Mouse (Mus musculus) layer of hippocampus, postnatal 10 days (tissue): ENCODE results near the gene Crtam. TPM values are rescaled to one million over a fixed set of nuclear protein-coding genes. Genes with fewer than 3 reads are reported as not detected.

Source experiments
- DNase-seq, 2 experiments: peaks; one replicate each; pipeline ENCODE4 v3.0.0; 2021; ENCODE audit warnings: low spot score in 2 of 2
- total RNA-seq, 2 experiments: library from RNA; stranded (reverse); gene quantifications; 2 replicates each; pipeline ENCODE4 v1.2.3; 2021

Crtam gene
- total RNA-seq, 2 experiments from 2014 or later, result not detected

GRCm38 (mm10) chr9:41011512-41012436, 7.3 kb upstream of the Crtam start:
- peak; percentile 20 to 34 for DNase-seq

GRCm38 (mm10) chr9:41007785-41008184, 3.4 kb upstream of the Crtam start:
- no peak for DNase-seq

DNA sequence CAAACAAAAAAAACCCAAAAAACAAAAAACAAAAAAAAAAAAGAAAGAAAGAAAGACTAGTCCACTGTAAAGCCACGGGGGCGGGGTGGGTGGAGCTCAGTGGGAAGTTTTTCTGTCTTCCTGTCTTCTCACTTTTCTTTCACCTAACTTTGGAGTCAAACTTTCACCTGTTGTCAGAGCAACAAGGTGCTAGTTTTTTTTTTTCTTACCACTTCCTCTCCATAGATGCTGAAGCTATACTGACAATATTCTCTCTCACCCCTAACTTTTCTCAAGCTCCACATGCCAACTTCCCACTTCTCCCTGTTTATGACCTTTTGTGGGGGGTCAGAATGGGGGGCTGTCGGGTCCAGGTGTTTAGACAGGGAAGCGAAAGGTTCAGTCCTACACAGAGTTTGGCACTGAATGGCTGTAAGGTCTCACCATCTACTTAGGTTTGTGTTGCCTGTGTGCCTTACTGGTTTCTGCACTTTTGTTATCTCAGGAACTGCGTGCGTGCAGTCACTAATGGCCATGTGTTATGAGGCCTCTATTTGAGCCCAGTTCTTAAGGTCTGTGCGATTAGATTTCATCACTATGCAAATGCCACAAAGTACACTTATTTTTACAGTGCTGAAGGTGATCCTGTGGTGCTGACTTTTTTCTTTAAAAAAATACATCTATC, 7.2 kb downstream of the Crtam start:
- no peak for DNase-seq

- DNase-seq, result no peak
These were observed 10.4 kb downstream of the Crtam start for GRCm38 (mm10) chr9:40994075-40994474.

GRCm38 (mm10) chr9:40991511-40991910, 12.9 kb downstream of the Crtam start:
- DNase-seq, result no peak

DNA sequence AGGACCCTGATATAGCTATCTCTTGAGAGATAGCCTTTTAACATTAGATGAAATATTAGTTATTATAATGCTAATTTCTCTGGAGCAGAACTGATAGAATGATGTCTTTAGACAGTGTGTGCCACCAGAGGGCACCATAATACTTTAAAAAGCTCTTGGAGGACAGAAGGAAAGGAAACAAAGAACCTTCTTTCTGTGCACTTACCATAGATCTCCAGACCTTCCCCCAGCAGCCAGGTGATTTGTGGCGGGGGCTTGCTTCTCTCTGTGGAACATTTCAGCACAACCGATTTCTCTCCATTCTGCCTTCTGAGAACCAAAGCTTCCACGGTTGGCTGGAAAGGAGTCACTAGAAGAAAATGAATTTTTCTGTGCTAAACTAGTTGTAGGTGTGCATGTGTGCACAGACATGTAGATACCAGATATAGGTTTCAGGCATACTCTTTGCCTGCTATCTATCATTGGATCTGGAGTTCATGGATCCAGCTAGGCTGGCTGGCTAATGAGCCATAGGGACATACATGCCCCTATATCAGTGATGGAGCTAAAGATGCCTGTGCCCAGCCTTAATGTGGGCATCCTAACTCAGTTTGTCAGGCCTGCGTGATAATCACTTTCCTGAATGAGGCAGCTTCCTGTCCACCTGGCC, 14.4 kb downstream of the Crtam start:
- peak; percentile 74 to 80 for DNase-seq

- DNase-seq, result no peak
These were observed 20.1 kb downstream of the Crtam start for GRCm38 (mm10) chr9:40984313-40984712.

- no peak for DNase-seq
These were observed 20.7 kb downstream of the Crtam start for GRCm38 (mm10) chr9:40983758-40984157.

DNA sequence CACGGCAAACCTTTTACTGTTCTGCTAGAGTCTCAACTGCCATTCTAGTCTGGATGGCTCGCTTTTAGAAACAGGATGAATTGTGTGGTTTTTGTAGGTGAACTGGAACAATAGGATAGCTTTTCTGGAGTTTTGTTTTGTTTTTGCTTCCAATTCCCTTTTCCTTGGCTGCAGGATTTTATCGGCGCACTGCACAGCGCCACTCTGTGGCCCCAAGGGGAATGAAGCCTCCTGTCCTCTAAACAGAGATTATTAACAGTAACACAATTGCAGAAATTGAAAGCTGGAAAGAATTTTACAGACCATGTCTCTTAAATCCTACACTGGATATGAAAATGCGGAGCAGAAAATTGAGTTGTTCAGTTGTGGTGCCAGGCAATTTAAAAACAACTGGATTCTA, 21.9 kb downstream of the Crtam start:
- DNase-seq, result peak; percentile 41 to 55

- DNase-seq, result no peak
These were observed 30.2 kb downstream of the Crtam start for GRCm38 (mm10) chr9:40974042-40974801.

DNA sequence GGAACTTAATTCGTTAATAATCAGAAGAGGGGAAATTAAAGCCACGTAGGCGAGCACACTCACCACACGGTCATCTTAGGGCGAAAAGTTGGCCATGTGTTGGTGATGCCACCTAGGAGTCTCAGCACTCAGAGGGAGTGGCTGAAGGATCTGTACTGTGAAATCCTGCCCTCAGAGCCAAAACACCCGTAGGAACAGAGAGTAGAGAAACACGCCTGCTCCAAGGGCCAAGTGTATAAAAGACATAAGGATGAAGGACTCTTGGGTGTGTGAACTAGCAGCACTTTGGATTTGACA, 40.1 kb downstream of the Crtam start:
- no peak for DNase-seq

- DNase-seq, result peak in 1 of 2 experiments; percentile 26
These were observed 40.6 kb downstream of the Crtam start, which contains the start of gene Jhy for GRCm38 (mm10) chr9:40963586-40964417. Gene Jhy (minus strand): TSS chr9:40964118.

- no peak for DNase-seq
These were observed 43.0 kb downstream of the Crtam start for GRCm38 (mm10) chr9:40961401-40961800.

- DNase-seq, result no peak
These were observed 55.3 kb downstream of the Crtam start for GRCm38 (mm10) chr9:40949039-40949615.

- DNase-seq, result no peak
These were observed 56.0 kb downstream of the Crtam start for GRCm38 (mm10) chr9:40948473-40948872.

- no peak for DNase-seq
These were observed 57.3 kb downstream of the Crtam start for GRCm38 (mm10) chr9:40947131-40947530.

DNA sequence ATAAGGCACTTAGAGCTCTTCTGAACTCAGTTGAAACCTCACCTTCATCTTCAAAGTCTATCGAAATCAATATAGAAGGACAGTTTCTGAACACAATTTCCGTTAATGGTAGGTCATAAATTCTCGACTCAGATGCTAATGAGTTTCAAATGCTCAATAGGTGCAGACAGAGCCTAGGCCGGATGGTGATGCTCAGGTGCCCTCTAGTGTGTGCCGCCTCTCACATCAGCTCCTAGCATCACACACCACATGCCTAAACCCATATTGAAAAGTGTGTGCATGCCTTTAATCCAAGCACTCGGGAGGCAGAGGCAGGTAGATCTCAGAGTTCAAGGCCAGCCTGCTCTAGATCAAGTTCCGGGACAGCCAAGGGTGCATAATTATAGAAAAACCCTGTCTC, 67.0 kb downstream of the Crtam start:
- DNase-seq, result peak in 1 of 2 experiments; percentile 35

GRCm38 (mm10) chr9:40933323-40933722, 71.1 kb downstream of the Crtam start:
- no peak for DNase-seq

DNA sequence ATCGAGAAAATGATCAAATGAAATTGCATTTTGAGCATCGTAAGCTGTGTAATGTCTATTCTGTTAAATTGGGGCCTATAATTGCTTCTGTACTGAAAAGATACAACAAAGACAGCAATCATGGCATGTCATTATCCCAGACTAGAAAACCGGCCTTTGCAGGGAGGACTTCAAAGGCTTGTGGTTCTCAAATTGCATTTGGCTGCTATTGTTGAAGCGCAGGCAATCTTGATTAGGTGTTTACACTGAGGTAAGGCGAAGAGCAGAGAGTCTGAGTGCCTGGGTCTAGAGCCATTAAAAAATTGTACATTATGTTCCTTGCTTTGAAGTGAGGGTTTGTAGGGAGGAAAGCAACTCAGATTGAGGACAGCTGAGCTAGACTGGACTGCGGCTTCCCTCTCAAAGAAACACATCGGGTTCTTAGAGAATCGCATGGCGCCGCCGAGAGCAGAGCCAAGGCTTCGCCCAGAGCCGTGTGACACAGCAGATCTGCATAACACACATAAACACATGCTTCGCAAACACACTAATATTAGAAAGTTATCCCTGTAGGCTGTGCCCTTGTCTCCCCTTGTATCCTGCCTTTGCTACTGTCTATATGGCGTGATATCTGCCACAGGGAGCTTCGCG, 77.0 kb downstream of the Crtam start:
- DNase-seq, result no peak
